Mouse (Mus musculus): ENCODE results near the gene Olfr64. TPM values are rescaled to one million over a fixed set of nuclear protein-coding genes. Genes with fewer than 3 reads are reported as not detected.
A peak's percentile ranks its signal among the peaks of the same experiment; 100 is the strongest.

The Olfr64 gene
- polyA plus RNA-seq, 1 experiment from 2014 or later, result not detected

DNA sequence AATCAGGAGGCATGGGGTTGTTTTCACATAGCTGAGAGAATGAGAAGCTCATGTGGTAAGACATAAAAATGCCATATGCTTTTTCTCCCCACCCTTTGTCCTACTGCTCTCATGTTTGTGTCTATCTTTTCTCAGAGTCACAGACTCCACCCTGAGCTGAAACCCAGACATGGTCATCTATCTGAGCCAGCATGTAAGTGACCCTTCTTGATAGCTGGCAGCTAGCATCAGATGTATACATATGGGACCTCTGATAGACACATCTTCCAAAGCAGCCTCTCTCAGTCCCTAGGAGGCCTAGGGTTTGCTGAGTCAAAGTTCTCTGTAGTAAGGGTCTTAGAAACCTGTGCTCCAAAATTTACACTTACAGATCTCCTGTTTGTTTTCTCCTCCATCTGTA, 28.6 kb downstream of the Olfr64 start:
- peak; percentile 64; the same call in 1 of the 2 replicates for ATAC-seq (ENCODE audit: borderline replicate concordance, extremely low read depth, low FRiP score, low TSS enrichment)
- H3K4me2 ChIP-seq, result no peak overlapping the region
- no peak overlapping the region for H3K9ac ChIP-seq
- no peaks in the 10 kb centered on the region for H3K27me3 ChIP-seq
- no peak overlapping the region for H3K27ac ChIP-seq
- no peaks in the 10 kb centered on the region for H3K36me3 ChIP-seq
- no peaks in the 10 kb centered on the region for H3K9me3 ChIP-seq
- no peak overlapping the region for H3K4me3 ChIP-seq
- no peaks in the 10 kb centered on the region for H3K4me1 ChIP-seq

DNA sequence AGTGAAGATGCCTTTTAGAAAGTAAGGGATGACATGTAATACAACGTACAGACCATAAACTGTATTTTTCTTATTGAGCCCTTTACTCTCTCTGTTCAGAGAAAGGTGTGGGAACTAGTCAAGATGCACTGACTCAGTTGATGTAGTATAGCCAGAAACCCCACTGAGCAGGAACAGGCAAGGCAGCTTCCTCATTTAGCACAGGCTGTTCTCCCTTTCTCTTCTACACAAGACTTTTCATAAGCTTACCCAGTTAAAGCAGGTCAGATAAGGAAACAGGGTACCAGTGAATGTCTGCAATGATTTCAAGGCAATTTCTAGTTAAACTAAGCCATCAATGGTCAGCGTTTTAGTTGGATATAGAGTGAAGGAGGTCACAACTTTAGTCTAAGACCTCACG, 32.8 kb downstream of the Olfr64 start:
- Histone ChIP-seq H3K9me3 (no peaks in the 10 kb centered on the region), H3K27ac (no peak overlapping the region), H3K9ac (no peak overlapping the region), H3K4me3 (no peak overlapping the region), H3K4me2 (no peak overlapping the region), H3K27me3 (no peaks in the 10 kb centered on the region), H3K36me3 (no peaks in the 10 kb centered on the region), H3K4me1 (no peaks in the 10 kb centered on the region)
- ATAC-seq (ENCODE audit: borderline replicate concordance, extremely low read depth, low FRiP score, low TSS enrichment), result no peak
- 76% methylated on average over 3 of the region's 3 CpGs for WGBS

DNA sequence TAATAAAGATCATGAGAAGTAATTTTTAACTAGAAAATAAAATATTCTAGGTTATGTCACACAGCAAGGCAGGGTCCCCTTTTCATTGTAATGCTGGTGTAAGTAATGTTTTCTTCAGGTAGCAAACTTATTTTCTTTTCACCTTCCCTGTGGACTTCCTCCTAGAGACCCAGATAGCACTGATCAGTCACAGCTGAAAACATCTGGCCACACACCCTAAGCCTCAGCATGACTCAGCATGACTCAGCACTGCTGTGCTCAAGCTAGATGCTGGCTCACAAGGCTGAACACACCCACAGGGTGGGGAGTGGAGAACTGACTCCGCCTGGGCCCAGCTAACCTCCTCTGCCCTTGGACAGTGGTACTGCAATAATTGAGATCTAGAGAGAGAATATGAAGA, 33.4 kb downstream of the Olfr64 start:
- Histone ChIP-seq H3K4me3 (no peak overlapping the region), H3K4me1 (no peaks in the 10 kb centered on the region), H3K36me3 (no peaks in the 10 kb centered on the region), H3K27ac (no peak overlapping the region), H3K27me3 (no peaks in the 10 kb centered on the region), H3K9ac (no peak overlapping the region), H3K4me2 (no peak overlapping the region), H3K9me3 (no peaks in the 10 kb centered on the region)
- 53% methylated on average over 1 of the region's 1 CpGs for WGBS
- peak; percentile 81 for ATAC-seq (ENCODE audit: borderline replicate concordance, extremely low read depth, low FRiP score, low TSS enrichment)

DNA sequence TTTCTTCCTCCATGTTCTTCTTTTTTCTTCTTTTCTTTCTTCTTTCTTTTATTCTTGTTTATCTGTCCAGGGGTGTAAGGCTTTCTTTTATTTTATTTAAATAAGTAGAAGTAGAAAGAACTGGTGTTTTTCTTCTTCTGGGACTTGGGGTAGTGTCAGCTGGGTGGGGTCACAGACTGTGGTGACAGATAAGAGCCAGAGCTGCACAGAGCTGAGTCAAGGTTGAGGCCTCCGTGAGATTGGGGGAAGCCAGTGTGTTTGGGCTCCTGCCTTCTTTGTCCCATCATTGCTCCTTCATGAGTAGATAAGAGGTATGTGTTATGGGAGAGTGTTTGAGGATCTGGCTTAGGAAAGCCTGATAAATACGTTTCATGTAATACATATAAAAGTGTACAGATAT, 35.2 kb downstream of the Olfr64 start:
- Histone ChIP-seq H3K4me3 (no peak overlapping the region), H3K27me3 (no peaks in the 10 kb centered on the region), H3K9ac (no peak overlapping the region), H3K9me3 (no peaks in the 10 kb centered on the region), H3K36me3 (no peaks in the 10 kb centered on the region), H3K4me1 (no peaks in the 10 kb centered on the region), H3K27ac (no peak overlapping the region), H3K4me2 (no peak overlapping the region)
- WGBS, result 40% methylated on average over 2 of the region's 2 CpGs
- ATAC-seq (ENCODE audit: borderline replicate concordance, extremely low read depth, low FRiP score, low TSS enrichment), result peak; percentile 70; the same call in 1 of the 2 replicates

DNA sequence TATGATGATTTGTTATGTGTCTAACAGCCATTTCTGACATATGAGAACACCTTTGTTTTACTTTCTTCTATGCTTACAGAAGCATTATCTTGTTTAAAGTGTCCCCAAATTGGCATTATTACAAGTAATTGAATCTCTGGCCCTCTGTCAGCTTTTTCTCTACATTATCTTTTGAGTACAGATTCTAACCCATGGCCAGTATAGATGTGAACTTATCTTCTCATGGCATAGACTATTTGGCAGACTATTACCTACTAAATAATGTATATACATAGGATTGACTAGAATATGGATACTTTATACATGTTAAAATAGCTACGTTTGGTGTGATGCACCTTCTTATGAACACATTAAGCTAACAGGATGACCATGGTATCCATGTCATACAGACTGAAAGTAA, 39.6 kb downstream of the Olfr64 start:
- no peaks in the 10 kb centered on the region for H3K9me3 ChIP-seq
- no peaks in the 10 kb centered on the region for H3K27me3 ChIP-seq
- no peak overlapping the region for H3K4me2 ChIP-seq
- WGBS, result 45% methylated on average over 1 of the region's 1 CpGs
- ATAC-seq (ENCODE audit: borderline replicate concordance, extremely low read depth, low FRiP score, low TSS enrichment), result no peak
- no peaks in the 10 kb centered on the region for H3K4me1 ChIP-seq
- no peaks in the 10 kb centered on the region for H3K36me3 ChIP-seq
- no peak overlapping the region for H3K4me3 ChIP-seq
- no peak overlapping the region for H3K9ac ChIP-seq
- H3K27ac ChIP-seq, result no peak overlapping the region

DNA sequence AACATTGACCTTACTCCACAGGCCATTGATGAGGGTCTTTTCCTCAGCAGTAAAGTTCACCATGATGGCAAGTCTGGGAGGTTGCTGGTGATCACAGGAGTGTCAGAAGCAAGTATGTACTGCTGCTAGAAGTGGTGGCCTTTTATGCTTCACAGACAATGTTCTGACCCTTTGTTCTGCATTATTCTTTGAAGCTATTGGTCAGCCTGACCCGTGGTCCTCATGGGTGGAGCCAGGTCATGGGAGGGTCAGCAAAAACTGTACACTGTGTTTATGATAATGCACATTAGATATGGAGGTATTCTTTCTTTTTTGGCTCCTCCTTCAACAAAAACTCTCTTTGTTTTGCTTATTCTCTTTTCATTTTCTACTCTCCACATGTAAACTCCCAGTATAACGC, 41.2 kb downstream of the Olfr64 start, which contains the start of gene Hbb-y:
Gene Hbb-y, minus strand, starts transcription at position 127 of the 400 bp plus-strand sequence.
- Histone ChIP-seq H3K36me3 (no peaks in the 10 kb centered on the region), H3K4me1 (no peaks in the 10 kb centered on the region), H3K4me3 (no peak within 1 kb of the TSS), H3K9ac (no peak within 1 kb of the TSS), H3K27ac (no peak within 1 kb of the TSS), H3K27me3 (no peaks in the 10 kb centered on the region), H3K9me3 (no peaks in the 10 kb centered on the region), H3K4me2 (no peak within 1 kb of the TSS)
- ATAC-seq (ENCODE audit: borderline replicate concordance, extremely low read depth, low FRiP score, low TSS enrichment), result no peak
- 61% methylated on average over 2 of the region's 2 CpGs for WGBS

DNA sequence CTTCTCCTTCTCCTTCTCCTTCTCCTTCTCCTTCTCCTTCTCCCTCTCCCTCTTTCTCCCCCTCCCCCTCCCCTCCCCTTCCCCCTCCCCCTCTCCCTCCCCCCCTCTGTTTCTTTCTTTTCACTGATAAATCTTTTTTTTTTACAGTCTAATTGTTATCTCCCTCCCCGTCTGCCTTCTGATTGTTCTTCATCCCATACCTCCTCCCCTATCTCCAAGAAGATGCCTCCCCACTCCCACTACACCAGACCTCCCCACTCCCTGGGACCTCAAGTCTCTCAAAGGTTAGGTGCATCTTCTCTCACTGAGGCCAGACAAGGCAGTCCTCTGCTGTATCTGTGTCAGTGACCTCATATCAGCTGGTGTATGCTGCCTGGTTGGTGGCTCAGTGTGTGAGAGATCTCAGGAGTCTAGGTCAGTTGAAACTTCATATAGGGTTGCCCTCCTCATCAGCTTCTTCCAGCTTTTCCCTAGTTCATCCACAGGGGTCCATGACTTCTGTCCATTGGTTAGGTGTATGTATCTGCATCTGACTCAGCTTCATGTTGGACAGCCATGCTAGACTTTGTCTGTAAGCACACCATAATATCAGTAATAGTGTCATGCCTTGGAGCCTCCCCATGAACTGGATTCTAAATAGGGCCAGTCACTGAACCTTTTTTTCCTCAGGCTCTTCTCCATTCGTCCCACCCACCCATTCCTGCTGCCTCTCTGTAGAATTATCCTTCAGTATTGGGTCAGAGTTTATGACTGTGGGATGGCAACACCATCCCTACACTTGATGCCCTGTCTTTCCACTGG, 49.6 kb downstream of the Olfr64 start:
- ATAC-seq (ENCODE audit: borderline replicate concordance, extremely low read depth, low FRiP score, low TSS enrichment), result no peak
- Histone ChIP-seq H3K4me2 (no peak overlapping the region), H3K9ac (no peak overlapping the region), H3K4me3 (no peak overlapping the region), H3K4me1 (no peaks in the 10 kb centered on the region), H3K9me3 (no peaks in the 10 kb centered on the region), H3K36me3 (no peaks in the 10 kb centered on the region), H3K27me3 (no peaks in the 10 kb centered on the region), H3K27ac (no peak overlapping the region)
- 42% methylated on average over 2 of the region's 2 CpGs for WGBS

DNA sequence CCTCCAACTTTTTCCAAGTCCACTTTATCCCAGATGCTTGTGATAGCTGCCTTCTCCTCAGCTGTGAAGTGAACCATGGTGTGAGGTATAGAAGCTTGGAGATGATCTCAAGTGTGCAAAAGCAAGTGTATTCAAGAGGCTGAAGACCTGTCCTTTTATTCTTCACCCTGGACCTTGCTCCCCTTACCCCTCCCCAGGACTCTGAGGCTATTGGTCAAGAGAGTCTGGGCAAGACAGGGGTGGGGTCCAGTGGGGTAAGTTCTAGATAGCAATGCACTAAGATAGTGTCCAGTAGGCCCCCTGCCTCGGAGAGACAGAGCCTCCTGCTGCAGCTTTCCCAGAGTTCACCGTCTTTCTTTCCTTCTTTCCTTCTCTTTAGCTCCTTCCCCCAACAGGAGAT, 51.3 kb downstream of the Olfr64 start, which contains the start of gene Hbb-bh1:
Gene Hbb-bh1, minus strand, starts transcription at position 131 of the 400 bp plus-strand sequence.
- Histone ChIP-seq H3K4me2 (no peak within 1 kb of the TSS), H3K9me3 (no peaks in the 10 kb centered on the region), H3K4me1 (no peaks in the 10 kb centered on the region), H3K9ac (no peak within 1 kb of the TSS), H3K4me3 (no peak within 1 kb of the TSS), H3K36me3 (no peaks in the 10 kb centered on the region), H3K27ac (no peak within 1 kb of the TSS), H3K27me3 (no peaks in the 10 kb centered on the region)
- ATAC-seq (ENCODE audit: borderline replicate concordance, extremely low read depth, low FRiP score, low TSS enrichment), result no peak
- 75% methylated on average over 2 of the region's 2 CpGs for WGBS

DNA sequence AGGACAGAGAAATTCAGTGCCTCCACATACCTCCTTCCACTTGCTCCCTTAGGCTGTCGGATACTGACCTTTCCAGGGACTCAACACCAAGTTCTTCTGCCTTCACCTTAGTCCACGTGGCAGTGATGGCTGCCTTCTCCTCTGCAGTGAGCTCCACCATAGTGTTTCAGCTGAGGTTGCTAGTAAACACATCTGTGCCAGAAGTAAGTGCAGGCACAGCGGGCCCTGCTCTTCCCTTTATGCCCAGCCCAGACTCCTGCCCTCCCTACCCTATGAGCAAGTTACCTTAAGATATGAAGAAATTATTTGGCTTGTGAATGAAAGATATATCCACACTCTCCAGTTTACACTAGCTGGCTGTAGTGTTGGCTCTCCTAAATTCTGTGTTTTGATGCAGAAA, 54.0 kb downstream of the Olfr64 start, which contains the start of gene Hbb-bh2:
Gene Hbb-bh2, minus strand, starts transcription at position 253 of the 400 bp plus-strand sequence.
- 65% methylated on average over 3 of the region's 3 CpGs for WGBS
- Histone ChIP-seq H3K9ac (no peak within 1 kb of the TSS), H3K9me3 (no peaks in the 10 kb centered on the region), H3K4me2 (no peak within 1 kb of the TSS), H3K27ac (no peak within 1 kb of the TSS), H3K36me3 (no peaks in the 10 kb centered on the region), H3K27me3 (no peaks in the 10 kb centered on the region), H3K4me1 (no peaks in the 10 kb centered on the region), H3K4me3 (no peak within 1 kb of the TSS)
- no peak for ATAC-seq (ENCODE audit: borderline replicate concordance, extremely low read depth, low FRiP score, low TSS enrichment)

Other genes with a start within 250 kb of the Olfr64 start
- gene Olfr623, start 230.8 kb downstream of the Olfr64 start, polyA plus RNA-seq (2015; fragmentation: Nextera tagmentation; extraction: Ambion mirVana), result not detected in 2 replicates
- gene Olfr624, start 223.3 kb downstream of the Olfr64 start, polyA plus RNA-seq (2015; fragmentation: Nextera tagmentation; extraction: Ambion mirVana), result 0.04 TPM in 1 of 2 replicates, not detected in the other
- not detected in 2 replicates for gene Olfr625-ps1, start 211.8 kb downstream of the Olfr64 start, polyA plus RNA-seq (2015; fragmentation: Nextera tagmentation; extraction: Ambion mirVana)
- gene Olfr243, start 179.8 kb downstream of the Olfr64 start, polyA plus RNA-seq (2015; fragmentation: Nextera tagmentation; extraction: Ambion mirVana), result not detected in 2 replicates
- not detected in 2 replicates for gene Olfr628, start 164.1 kb downstream of the Olfr64 start, polyA plus RNA-seq (2015; fragmentation: Nextera tagmentation; extraction: Ambion mirVana)
- gene Olfr629, start 149.5 kb downstream of the Olfr64 start, polyA plus RNA-seq (2015; fragmentation: Nextera tagmentation; extraction: Ambion mirVana), result not detected in 2 replicates
- gene Olfr630, start 137.2 kb downstream of the Olfr64 start, polyA plus RNA-seq (2015; fragmentation: Nextera tagmentation; extraction: Ambion mirVana), result not detected in 2 replicates
- not detected in 2 replicates for gene Olfr69, start 122.9 kb downstream of the Olfr64 start, polyA plus RNA-seq (2015; fragmentation: Nextera tagmentation; extraction: Ambion mirVana)
- gene Olfr68, start 114.8 kb downstream of the Olfr64 start, polyA plus RNA-seq (2015; fragmentation: Nextera tagmentation; extraction: Ambion mirVana), result not detected in 2 replicates
- gene Olfr67, start 102.7 kb downstream of the Olfr64 start, polyA plus RNA-seq (2015; fragmentation: Nextera tagmentation; extraction: Ambion mirVana), result not detected in 2 replicates
- gene Hbb-bt, start 80.5 kb downstream of the Olfr64 start, polyA plus RNA-seq (2015; fragmentation: Nextera tagmentation; extraction: Ambion mirVana), result 4,716 and 5,311 TPM in 2 replicates
- 14,530 and 15,290 TPM in 2 replicates for gene Hbb-bs, start 66.4 kb downstream of the Olfr64 start, polyA plus RNA-seq (2015; fragmentation: Nextera tagmentation; extraction: Ambion mirVana)
- gene Hbb-bh2, start 54.0 kb downstream of the Olfr64 start, polyA plus RNA-seq (2015; fragmentation: Nextera tagmentation; extraction: Ambion mirVana), result not detected in 2 replicates
- gene Hbb-bh1, start 51.3 kb downstream of the Olfr64 start, polyA plus RNA-seq (2015; fragmentation: Nextera tagmentation; extraction: Ambion mirVana), result 8.2 and 12.5 TPM in 2 replicates
- gene Hbb-y, start 41.3 kb downstream of the Olfr64 start, polyA plus RNA-seq (2015; fragmentation: Nextera tagmentation; extraction: Ambion mirVana), result 807 and 1,263 TPM in 2 replicates
- not detected in 2 replicates for gene Olfr66, start 8.2 kb downstream of the Olfr64 start, polyA plus RNA-seq (2015; fragmentation: Nextera tagmentation; extraction: Ambion mirVana)
- not detected in 2 replicates for gene Olfr65, start 9.0 kb upstream of the Olfr64 start, polyA plus RNA-seq (2015; fragmentation: Nextera tagmentation; extraction: Ambion mirVana)
- not detected in 2 replicates for gene Olfr631, start 34.3 kb upstream of the Olfr64 start, polyA plus RNA-seq (2015; fragmentation: Nextera tagmentation; extraction: Ambion mirVana)
- gene Olfr632, start 39.9 kb upstream of the Olfr64 start, polyA plus RNA-seq (2015; fragmentation: Nextera tagmentation; extraction: Ambion mirVana), result not detected in 2 replicates
- gene Olfr633, start 50.0 kb upstream of the Olfr64 start, polyA plus RNA-seq (2015; fragmentation: Nextera tagmentation; extraction: Ambion mirVana), result not detected in 2 replicates
- not detected in 2 replicates for gene Olfr635, start 76.7 kb upstream of the Olfr64 start, polyA plus RNA-seq (2015; fragmentation: Nextera tagmentation; extraction: Ambion mirVana)
- not detected in 2 replicates for gene Olfr638, start 104.3 kb upstream of the Olfr64 start, polyA plus RNA-seq (2015; fragmentation: Nextera tagmentation; extraction: Ambion mirVana)
- gene Olfr639, start 122.8 kb upstream of the Olfr64 start, polyA plus RNA-seq (2015; fragmentation: Nextera tagmentation; extraction: Ambion mirVana), result not detected in 2 replicates
- not detected in 2 replicates for gene Olfr640, start 131.1 kb upstream of the Olfr64 start, polyA plus RNA-seq (2015; fragmentation: Nextera tagmentation; extraction: Ambion mirVana)
- not detected in 2 replicates for gene Olfr641, start 141.0 kb upstream of the Olfr64 start, polyA plus RNA-seq (2015; fragmentation: Nextera tagmentation; extraction: Ambion mirVana)
- not detected in 2 replicates for gene Olfr642, start 158.2 kb upstream of the Olfr64 start, polyA plus RNA-seq (2015; fragmentation: Nextera tagmentation; extraction: Ambion mirVana)
- not detected in 2 replicates for gene 4930516K23Rik, start 167.0 kb upstream of the Olfr64 start, polyA plus RNA-seq (2015; fragmentation: Nextera tagmentation; extraction: Ambion mirVana)
- not detected in 2 replicates for gene Olfr644, start 177.4 kb upstream of the Olfr64 start, polyA plus RNA-seq (2015; fragmentation: Nextera tagmentation; extraction: Ambion mirVana)
- gene Olfr645, start 191.0 kb upstream of the Olfr64 start, polyA plus RNA-seq (2015; fragmentation: Nextera tagmentation; extraction: Ambion mirVana), result not detected in 2 replicates
- not detected in 2 replicates for gene Olfr646, start 210.4 kb upstream of the Olfr64 start, polyA plus RNA-seq (2015; fragmentation: Nextera tagmentation; extraction: Ambion mirVana)
- not detected in 2 replicates for gene Ubqln5, start 235.3 kb upstream of the Olfr64 start, polyA plus RNA-seq (2015; fragmentation: Nextera tagmentation; extraction: Ambion mirVana)
- not detected in 2 replicates for gene Olfr643, start 242.9 kb upstream of the Olfr64 start, polyA plus RNA-seq (2015; fragmentation: Nextera tagmentation; extraction: Ambion mirVana)
- not detected in 2 replicates for gene Ubqln3, start 248.8 kb upstream of the Olfr64 start, polyA plus RNA-seq (2015; fragmentation: Nextera tagmentation; extraction: Ambion mirVana)

All from lung, embryonic 15.5 days (tissue).